Mouse (Mus musculus) liver, embryonic 14.5 days (tissue): Measurements from ENCODE around the gene Edem2. TPM values are rescaled to one million over a fixed set of nuclear protein-coding genes. Genes with fewer than 3 reads are reported as not detected.

Source experiments
- ATAC-seq: fragments of 200-750 bp; cut with Nextera tagmentation; 2 replicates; pipeline ENCODE4 v1.8.0; 2017; ENCODE audit warnings: moderate number of reproducible peaks, mild to moderate bottlenecking, moderate library complexity; ENCODE audit not compliant: insufficient read depth
- DNase-seq, 3 experiments: peaks; one replicate each; pipeline ENCODE4 v3.0.0-alpha.2; 2012 to 2013; ENCODE audit warnings: low read depth in 3 of 3, low spot score in 3 of 3
- H3K27ac ChIP-seq: fragments of 300-500 bp; sonication (generic); 2 replicates; pipeline ENCODE4 v1.5.1; 2014; ENCODE audit warnings: moderate library complexity, mild to moderate bottlenecking, control low read depth, inconsistent platforms
- H3K27me3 ChIP-seq: fragments of 300-500 bp; sonication (generic); 2 replicates; pipeline ENCODE4 v1.6.1; 2014; ENCODE audit warnings: mild to moderate bottlenecking, low read length, moderate library complexity; ENCODE audit not compliant: control insufficient read depth, insufficient read depth
- H3K36me3 ChIP-seq: fragments of 300-500 bp; sonication (generic); replicated peaks from 2 replicates; pipeline ENCODE4 v1.6.1; 2014; ENCODE audit warnings: low read depth; ENCODE audit not compliant: control insufficient read depth, insufficient read depth
- H3K4me1 ChIP-seq, 2 experiments: fragments of 200-500 bp in 1 of 2; fragments of 300-500 bp in 1 of 2; sonication (generic) in 1 of 2; replicated peaks; 2 replicates each; pipeline ENCODE4 v1.6.1; 2012 to 2014; ENCODE audit warnings: antibody characterized with exemption in 1 of 2, inconsistent platforms in 1 of 2, low read length in 1 of 2; ENCODE audit not compliant: control insufficient read depth in 2 of 2, insufficient read depth in 2 of 2
- H3K4me2 ChIP-seq: fragments of 300-500 bp; sonication (generic); 2 replicates; pipeline ENCODE4 v1.6.1; 2014; ENCODE audit warnings: low read depth, mild to moderate bottlenecking, control low read depth, moderate library complexity
- H3K4me3 ChIP-seq, 2 experiments: fragments of 200-500 bp in 1 of 2; fragments of 300-500 bp in 1 of 2; sonication (generic) in 1 of 2; 2 replicates each; pipeline ENCODE4 v1.5.1; 2012 to 2014; ENCODE audit warnings: low read depth in 2 of 2, low read length in 2 of 2, mild to moderate bottlenecking in 2 of 2, control low read depth in 1 of 2, inconsistent platforms in 1 of 2, moderate library complexity in 1 of 2; ENCODE audit not compliant: insufficient read depth in 1 of 2
- H3K9ac ChIP-seq: fragments of 300-500 bp; sonication (generic); replicated peaks from 2 replicates; pipeline ENCODE4 v1.6.1; 2014; ENCODE audit warnings: mild to moderate bottlenecking, control low read depth, moderate library complexity
- H3K9me3 ChIP-seq: fragments of 300-500 bp; sonication (generic); 2 replicates; pipeline ENCODE4 v1.6.1; 2016; ENCODE audit warnings: low read length, mixed read lengths; ENCODE audit not compliant: control insufficient read depth
- CTCF ChIP-seq: IDR thresholded peaks from 2 replicates; pipeline ENCODE4 v1.5.1; 2016; ENCODE audit warnings: antibody characterized with exemption, low read depth, control low read depth
- EP300 ChIP-seq: IDR thresholded peaks from 2 replicates; pipeline ENCODE4 v1.6.1; 2016; ENCODE audit warnings: antibody characterized with exemption, low read depth
- WGBS: fragments of 180-500 bp; shearing (Covaris S2); extraction: QIAGEN DNeasy Blood & Tissue Kit; methylation state at CpG from one replicate; pipeline ENCODE4 v1.1.7; 2014; ENCODE audit not compliant: insufficient replicate concordance; 5-methylcytosine and 5-hydroxymethylcytosine counted together
- polyA plus RNA-seq, 2 experiments: library from polyadenylated mRNA; depleted of rRNA in 1 of 2; stranded (reverse) in 1 of 2; unstranded in 1 of 2; fragments of >200 nt; fragmentation: Nextera tagmentation in 1 of 2; extraction: Ambion mirVana in 1 of 2; gene quantifications; 2 replicates each; pipeline versions ENCODE4 v1.2.1 to v1.2.3; 2012 to 2014

Edem2 gene
- polyA plus RNA-seq, 2 experiments: 13.9 to 21.2 TPM

DNA sequence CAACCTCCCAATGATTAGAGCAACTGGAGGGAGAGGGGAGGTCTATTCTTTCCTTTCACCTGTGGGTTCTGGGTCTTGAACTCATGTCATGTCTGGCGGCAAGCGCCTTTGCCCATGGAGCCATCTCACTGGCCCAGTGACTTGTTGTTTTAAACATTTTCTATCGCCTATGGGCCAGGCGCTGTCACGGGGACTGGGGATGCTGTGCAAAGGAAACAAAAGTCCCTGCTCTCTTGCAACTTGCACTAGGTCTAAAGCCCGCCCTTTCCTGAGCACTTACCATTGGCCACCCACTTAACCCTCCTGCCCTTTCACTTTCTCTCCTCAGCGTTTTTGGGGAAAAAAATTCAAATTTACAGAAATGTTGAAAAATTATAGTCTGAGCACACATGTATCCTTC lies 32.4 kb downstream of the Edem2 start:
- Histone ChIP-seq H3K9me3 (no peaks in the 10 kb centered on the region), H3K27me3 (no peaks in the 10 kb centered on the region), H3K4me1 (no peaks in the 10 kb centered on the region), H3K9ac (no peak overlapping the region), H3K27ac (no peak overlapping the region), H3K4me3 (no peak overlapping the region), H3K4me2 (no peak overlapping the region), H3K36me3 (no peaks in the 10 kb centered on the region)
- 54% methylated on average over 7 of the region's 7 CpGs for WGBS
- no peak for DNase-seq
- ATAC-seq: no peak
- TF ChIP-seq CTCF (no peak), EP300 (no peak)

DNA sequence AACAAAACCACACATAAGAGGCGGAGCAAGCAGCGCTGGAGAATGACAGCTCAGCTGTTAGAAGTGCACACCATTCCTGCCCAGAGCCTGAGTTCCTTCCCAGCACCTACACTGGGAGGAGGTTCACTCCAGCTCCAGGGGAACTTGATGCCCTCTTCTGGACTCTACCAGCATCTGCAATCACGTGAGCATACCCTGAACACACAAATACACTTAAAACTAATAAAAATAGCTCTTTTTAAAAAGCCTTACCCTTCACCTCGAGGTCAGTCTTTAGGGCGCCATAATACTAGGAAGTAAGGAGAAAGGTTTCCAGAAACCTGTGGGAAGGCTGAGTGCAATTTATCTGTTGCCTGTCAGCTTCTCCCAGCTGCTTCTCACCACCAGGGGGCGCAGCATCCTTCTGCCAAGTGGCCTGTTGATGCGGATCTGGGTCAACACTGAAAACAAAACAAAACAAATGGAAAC lies 33.1 kb downstream of the Edem2 start:
- Histone ChIP-seq H3K36me3 (no peaks in the 10 kb centered on the region), H3K9me3 (no peaks in the 10 kb centered on the region), H3K27ac (no peak overlapping the region), H3K4me2 (no peak overlapping the region), H3K4me3 (no peak overlapping the region), H3K27me3 (no peaks in the 10 kb centered on the region), H3K9ac (no peak overlapping the region), H3K4me1 (peaks cover 0 to 3% of the 10 kb centered on the region in 2 experiments; a peak in 3 of 4 replicates)
- TF ChIP-seq CTCF (peak; percentile 97), EP300 (no peak)
- ATAC-seq (no peak), DNase-seq (peak; percentile 68 to 71 (median 70))
- 10% methylated on average over 7 of the region's 7 CpGs for WGBS

DNA sequence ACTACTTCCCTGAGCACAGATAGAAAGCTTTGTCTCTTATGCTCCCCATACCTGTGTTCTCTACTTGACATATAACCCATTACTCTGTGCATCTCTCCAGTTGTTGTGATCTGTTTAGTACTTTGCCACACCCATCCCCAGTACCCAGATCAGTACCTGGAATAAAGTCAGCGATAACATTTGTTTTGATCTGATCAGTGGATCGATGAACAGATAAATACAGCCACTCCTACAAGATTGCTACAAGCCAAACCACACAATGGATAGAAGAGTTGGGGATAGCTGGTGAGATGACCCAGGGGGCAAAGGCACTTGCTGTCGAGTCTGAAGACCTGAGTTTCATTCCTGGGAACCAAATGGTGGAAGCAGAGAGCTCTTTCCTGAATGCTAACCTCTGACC lies 34.0 kb downstream of the Edem2 start:
- TF ChIP-seq EP300 (no peak), CTCF (no peak)
- Histone ChIP-seq H3K36me3 (no peaks in the 10 kb centered on the region), H3K9ac (no peak overlapping the region), H3K27ac (no peak overlapping the region), H3K4me1 (peaks cover 5 to 7% of the 10 kb centered on the region in 2 experiments), H3K27me3 (no peaks in the 10 kb centered on the region), H3K4me3 (no peak overlapping the region), H3K9me3 (no peaks in the 10 kb centered on the region), H3K4me2 (no peak overlapping the region)
- no peak for ATAC-seq
- no peak for DNase-seq
- WGBS: 62% methylated on average over 3 of the region's 3 CpGs

DNA sequence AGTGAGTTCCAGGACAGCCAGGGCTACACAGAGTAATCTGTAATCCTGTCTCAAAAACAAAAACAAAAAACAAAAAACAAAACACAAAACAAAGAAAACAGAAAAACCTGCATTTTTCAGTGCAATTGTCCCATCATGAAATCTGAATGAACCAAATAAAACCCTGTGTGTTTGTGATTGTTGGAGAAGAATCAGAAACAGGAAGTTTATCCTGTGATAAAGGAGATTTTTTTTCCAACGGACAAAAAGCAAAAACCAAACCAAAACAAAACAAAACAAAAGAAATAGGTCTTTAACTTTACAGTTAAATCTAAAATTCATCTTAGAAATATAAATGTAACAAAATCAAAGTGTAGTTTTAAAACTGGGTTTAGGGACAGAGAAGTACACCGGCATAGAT lies 34.7 kb downstream of the Edem2 start:
- DNase-seq (no peak), ATAC-seq (no peak)
- no peak overlapping the region for H3K27ac ChIP-seq
- H3K4me3 ChIP-seq: no peak overlapping the region
- H3K27me3 ChIP-seq: no peaks in the 10 kb centered on the region
- no peak overlapping the region for H3K4me2 ChIP-seq
- 47% methylated on average over 2 of the region's 2 CpGs for WGBS
- peaks cover 7 to 8% of the 10 kb centered on the region in 2 experiments for H3K4me1 ChIP-seq
- TF ChIP-seq EP300 (no peak), CTCF (no peak)
- H3K9me3 ChIP-seq: no peaks in the 10 kb centered on the region
- H3K9ac ChIP-seq: no peak overlapping the region
- no peaks in the 10 kb centered on the region for H3K36me3 ChIP-seq

DNA sequence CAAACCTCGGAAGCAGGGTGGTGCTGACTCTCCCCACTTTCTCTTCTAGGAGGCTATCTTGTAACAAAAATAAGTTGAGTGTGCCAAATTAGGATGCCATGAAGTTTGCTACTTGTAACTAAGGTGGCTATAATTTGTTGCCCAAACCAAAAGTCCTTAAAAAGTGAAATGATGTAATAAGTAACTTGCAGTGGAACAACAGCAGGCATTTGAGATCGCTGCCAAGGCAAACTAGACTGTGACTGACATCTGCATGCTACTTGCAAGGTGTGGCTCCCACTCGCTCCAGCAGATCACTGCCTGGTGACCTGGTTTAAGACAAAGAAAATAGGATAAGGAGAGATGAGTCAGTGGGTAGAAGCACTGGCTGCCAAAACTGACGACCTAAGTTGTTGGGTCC lies 36.1 kb downstream of the Edem2 start:
- no peak overlapping the region for H3K27ac ChIP-seq
- 67% methylated on average over 4 of the region's 4 CpGs for WGBS
- peaks cover 7 to 8% of the 10 kb centered on the region in 2 experiments for H3K4me1 ChIP-seq
- H3K36me3 ChIP-seq: no peaks in the 10 kb centered on the region
- DNase-seq: no peak
- no peak overlapping the region for H3K9ac ChIP-seq
- H3K27me3 ChIP-seq: no peaks in the 10 kb centered on the region
- no peak for ATAC-seq
- no peak overlapping the region for H3K4me2 ChIP-seq
- H3K4me3 ChIP-seq: no peak overlapping the region
- TF ChIP-seq EP300 (no peak), CTCF (no peak)
- H3K9me3 ChIP-seq: no peaks in the 10 kb centered on the region
